Mouse (Mus musculus) MEL (cell line): ENCODE results near the gene AC109138.7.

ENCODE experiments used
- MXI1 ChIP-seq: IDR thresholded peaks from 2 replicates; pipeline ENCODE4 v1.6.1; 2011; ENCODE audit warnings: mild to moderate bottlenecking, low read depth, low read length, improper control_type of control experiment
- TCF12 ChIP-seq: IDR thresholded peaks from 2 replicates; pipeline ENCODE4 v1.6.1; 2014; ENCODE audit warnings: low read depth, mild to moderate bottlenecking, inconsistent platforms, low read length, improper control_type of control experiment, moderate library complexity
- UBTF ChIP-seq: IDR thresholded peaks from 2 replicates; pipeline ENCODE4 v1.6.1; 2012; ENCODE audit warnings: low read depth, mild to moderate bottlenecking, inconsistent platforms, low read length, improper control_type of control experiment, moderate library complexity, borderline replicate concordance; ENCODE audit not compliant: insufficient read depth

DNA sequence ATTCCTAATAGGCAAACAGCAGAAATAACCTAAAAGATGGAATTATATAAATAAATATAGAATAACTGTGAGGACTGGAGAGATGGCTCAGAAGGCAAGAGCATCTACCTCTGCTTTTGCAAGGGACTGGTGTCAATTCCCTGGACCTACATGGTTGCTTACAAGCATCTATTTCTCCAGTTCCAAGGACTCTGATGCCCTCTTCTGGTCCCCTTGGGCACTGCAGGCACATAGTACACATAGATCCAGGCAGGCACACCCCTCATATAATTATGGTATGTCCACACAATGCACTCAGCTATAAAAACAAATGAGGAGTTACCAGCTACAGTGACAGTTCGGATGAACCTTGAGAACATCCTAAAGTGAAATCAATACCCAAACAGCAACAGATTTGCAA is 65.3 kb downstream of the AC109138.7 start:
- TF ChIP-seq TCF12 (no peak), UBTF (no peak), MXI1 (no peak)
